Mouse (Mus musculus): Measurements from ENCODE around the gene Rps4x. TPM values are rescaled to one million over a fixed set of nuclear protein-coding genes. Genes with fewer than 3 reads are reported as not detected.
"Not testable (repeated sequence)": the region's sequence is repeated elsewhere in the genome, so short reads cannot be mapped to it uniquely, and the experiment has no call there.

Rps4x gene
- polyA plus RNA-seq (2015; fragmentation: Nextera tagmentation; extraction: Ambion mirVana), result 719 and 735 TPM in 2 replicates

GRCm38 (mm10) chrX:102188712-102189497 is at the start of gene Rps4x:
Gene Rps4x (minus strand): TSS chrX:102189394.
- 23% methylated on average over 37 of the region's 37 CpGs for WGBS

GRCm38 (mm10) chrX:102219126-102219525 is 29.9 kb upstream of the Rps4x start:
- no peak for ATAC-seq (ENCODE audit: low FRiP score, low TSS enrichment)
- Histone ChIP-seq H3K4me2 (replicated peaks; ENCODE audit: low read depth, low read length) (no peak overlapping the region), H3K9me3 (ENCODE audit: low read length) (no peaks in the 10 kb centered on the region), H3K27ac (ENCODE audit: low read length) (no peak overlapping the region), H3K4me3 (ENCODE audit: low read length) (no peak overlapping the region), H3K9ac (replicated peaks; ENCODE audit: low read length) (no peak overlapping the region), H3K36me3 (ENCODE audit: insufficient read depth, low read length) (no peaks in the 10 kb centered on the region), H3K4me1 (ENCODE audit: insufficient read depth, low read length) (no peaks in the 10 kb centered on the region), H3K27me3 (ENCODE audit: insufficient read depth, low read length) (no peaks in the 10 kb centered on the region)
- 30% methylated on average over 1 of the region's 1 CpGs for WGBS

More at GRCm38 (mm10) chrX:102188712-102189497, at the start of gene Rps4x:
- Histone ChIP-seq H3K9ac (replicated peaks; ENCODE audit: low read length) (peak within 1 kb of the TSS; percentile 87), H3K27ac (ENCODE audit: low read length) (peak within 1 kb of the TSS; percentile 85), H3K4me1 (ENCODE audit: insufficient read depth, low read length) (peaks cover 3% of the 10 kb centered on the region; the same call in 1 of the 2 replicates), H3K27me3 (ENCODE audit: insufficient read depth, low read length) (peaks cover 3% of the 10 kb centered on the region; the same call in 1 of the 2 replicates), H3K4me2 (replicated peaks; ENCODE audit: low read depth, low read length) (peak within 1 kb of the TSS; percentile 72), H3K36me3 (ENCODE audit: insufficient read depth, low read length) (peaks cover 25% of the 10 kb centered on the region), H3K4me3 (ENCODE audit: low read length) (peak within 1 kb of the TSS; percentile 67), H3K9me3 (ENCODE audit: low read length) (no peaks in the 10 kb centered on the region)
- peak; percentile 92 for ATAC-seq (ENCODE audit: low FRiP score, low TSS enrichment)

- not testable (repeated sequence) for ATAC-seq (ENCODE audit: low FRiP score, low TSS enrichment)
Observed at GRCm38 (mm10) chrX:102215356-102215755, 26.2 kb upstream of the Rps4x start.

GRCm38 (mm10) chrX:102190840-102191239 is 1.6 kb upstream of the Rps4x start:
- WGBS, result 85% methylated on average over 1 of the region's 1 CpGs
- ATAC-seq (ENCODE audit: low FRiP score, low TSS enrichment), result no peak
- H3K4me3 ChIP-seq (ENCODE audit: low read length), result no peak overlapping the region

More at GRCm38 (mm10) chrX:102215356-102215755, 26.2 kb upstream of the Rps4x start:
- not testable (repeated sequence) for H3K27me3 ChIP-seq (ENCODE audit: insufficient read depth, low read length); H3K36me3 ChIP-seq (ENCODE audit: insufficient read depth, low read length); H3K9ac ChIP-seq (replicated peaks; ENCODE audit: low read length); H3K9me3 ChIP-seq (ENCODE audit: low read length); H3K4me1 ChIP-seq (ENCODE audit: insufficient read depth, low read length); H3K27ac ChIP-seq (ENCODE audit: low read length); H3K4me3 ChIP-seq (ENCODE audit: low read length); H3K4me2 ChIP-seq (replicated peaks; ENCODE audit: low read depth, low read length)
- WGBS, result 46% methylated on average over 9 of the region's 9 CpGs

GRCm38 (mm10) chrX:102189581-102189980 is 387 bp upstream of the Rps4x start:
- Histone ChIP-seq H3K4me3 (ENCODE audit: low read length) (peak overlapping the region; percentile 67; the same call in 1 of the 2 replicates), H3K27me3 (ENCODE audit: insufficient read depth, low read length) (peaks cover 3% of the 10 kb centered on the region; the same call in 1 of the 2 replicates), H3K9me3 (ENCODE audit: low read length) (no peaks in the 10 kb centered on the region), H3K27ac (ENCODE audit: low read length) (no peak overlapping the region), H3K4me2 (replicated peaks; ENCODE audit: low read depth, low read length) (peak overlapping the region; percentile 35; the same call in 1 of the 2 replicates), H3K4me1 (ENCODE audit: insufficient read depth, low read length) (peaks cover 3% of the 10 kb centered on the region; the same call in 1 of the 2 replicates), H3K36me3 (ENCODE audit: insufficient read depth, low read length) (peaks cover 18% of the 10 kb centered on the region; the same call in 1 of the 2 replicates), H3K9ac (replicated peaks; ENCODE audit: low read length) (no peak overlapping the region)
- no peak for ATAC-seq (ENCODE audit: low FRiP score, low TSS enrichment)
- 49% methylated on average over 5 of the region's 5 CpGs for WGBS

More at GRCm38 (mm10) chrX:102190840-102191239, 1.6 kb upstream of the Rps4x start:
- Histone ChIP-seq H3K4me1 (ENCODE audit: insufficient read depth, low read length) (peaks cover 3% of the 10 kb centered on the region; the same call in 1 of the 2 replicates), H3K27me3 (ENCODE audit: insufficient read depth, low read length) (peaks cover 3% of the 10 kb centered on the region; the same call in 1 of the 2 replicates), H3K9ac (replicated peaks; ENCODE audit: low read length) (no peak overlapping the region), H3K9me3 (ENCODE audit: low read length) (no peaks in the 10 kb centered on the region), H3K4me2 (replicated peaks; ENCODE audit: low read depth, low read length) (no peak overlapping the region), H3K27ac (ENCODE audit: low read length) (no peak overlapping the region), H3K36me3 (ENCODE audit: insufficient read depth, low read length) (peaks cover 13% of the 10 kb centered on the region; the same call in 1 of the 2 replicates)

GRCm38 (mm10) chrX:102187023-102187699 is 2.0 kb downstream of the Rps4x start:
- Histone ChIP-seq H3K4me2 (replicated peaks; ENCODE audit: low read depth, low read length) (peak overlapping the region; percentile 72), H3K27ac (ENCODE audit: low read length) (no peak overlapping the region), H3K9me3 (ENCODE audit: low read length) (no peaks in the 10 kb centered on the region), H3K27me3 (ENCODE audit: insufficient read depth, low read length) (peaks cover 3% of the 10 kb centered on the region; the same call in 1 of the 2 replicates), H3K9ac (replicated peaks; ENCODE audit: low read length) (peak overlapping the region; percentile 87), H3K36me3 (ENCODE audit: insufficient read depth, low read length) (peaks cover 31% of the 10 kb centered on the region), H3K4me3 (ENCODE audit: low read length) (peak overlapping the region; percentile 67), H3K4me1 (ENCODE audit: insufficient read depth, low read length) (peaks cover 3% of the 10 kb centered on the region; the same call in 1 of the 2 replicates)
- ATAC-seq (ENCODE audit: low FRiP score, low TSS enrichment), result no peak
- 36% methylated on average over 11 of the region's 11 CpGs for WGBS

GRCm38 (mm10) chrX:102182575-102182974 is 6.6 kb downstream of the Rps4x start:
- no peak overlapping the region for H3K27ac ChIP-seq (ENCODE audit: low read length)
- H3K9me3 ChIP-seq (ENCODE audit: low read length), result no peaks in the 10 kb centered on the region
- no peaks in the 10 kb centered on the region; the same call in 1 of the 2 replicates for H3K27me3 ChIP-seq (ENCODE audit: insufficient read depth, low read length)
- no peak overlapping the region for H3K4me3 ChIP-seq (ENCODE audit: low read length)
- H3K9ac ChIP-seq (replicated peaks; ENCODE audit: low read length), result no peak overlapping the region
- no peak for ATAC-seq (ENCODE audit: low FRiP score, low TSS enrichment)
- peaks cover 3% of the 10 kb centered on the region; the same call in 1 of the 2 replicates for H3K4me1 ChIP-seq (ENCODE audit: insufficient read depth, low read length)
- peaks cover 29% of the 10 kb centered on the region for H3K36me3 ChIP-seq (ENCODE audit: insufficient read depth, low read length)
- H3K4me2 ChIP-seq (replicated peaks; ENCODE audit: low read depth, low read length), result no peak overlapping the region

GRCm38 (mm10) chrX:102175538-102176287 is 13.5 kb downstream of the Rps4x start:
- Histone ChIP-seq H3K36me3 (ENCODE audit: insufficient read depth, low read length) (no peaks in the 10 kb centered on the region), H3K9me3 (ENCODE audit: low read length) (no peaks in the 10 kb centered on the region), H3K4me3 (ENCODE audit: low read length) (no peak overlapping the region), H3K4me1 (ENCODE audit: insufficient read depth, low read length) (no peaks in the 10 kb centered on the region), H3K27me3 (ENCODE audit: insufficient read depth, low read length) (no peaks in the 10 kb centered on the region; the same call in 1 of the 2 replicates), H3K27ac (ENCODE audit: low read length) (no peak overlapping the region), H3K4me2 (replicated peaks; ENCODE audit: low read depth, low read length) (no peak overlapping the region), H3K9ac (replicated peaks; ENCODE audit: low read length) (no peak overlapping the region)
- WGBS, result 82% methylated on average over 5 of the region's 5 CpGs
- no peak for ATAC-seq (ENCODE audit: low FRiP score, low TSS enrichment)

GRCm38 (mm10) chrX:102170900-102171299 is 18.3 kb downstream of the Rps4x start:
- H3K36me3 ChIP-seq (ENCODE audit: insufficient read depth, low read length), result no peaks in the 10 kb centered on the region
- H3K27ac ChIP-seq (ENCODE audit: low read length), result no peak overlapping the region
- WGBS, result 75% methylated on average over 3 of the region's 3 CpGs
- H3K4me3 ChIP-seq (ENCODE audit: low read length), result no peak overlapping the region
- H3K4me1 ChIP-seq (ENCODE audit: insufficient read depth, low read length), result no peaks in the 10 kb centered on the region
- ATAC-seq (ENCODE audit: low FRiP score, low TSS enrichment), result no peak
- H3K9ac ChIP-seq (replicated peaks; ENCODE audit: low read length), result no peak overlapping the region
- no peak overlapping the region for H3K4me2 ChIP-seq (replicated peaks; ENCODE audit: low read depth, low read length)
- no peaks in the 10 kb centered on the region for H3K9me3 ChIP-seq (ENCODE audit: low read length)
- H3K27me3 ChIP-seq (ENCODE audit: insufficient read depth, low read length), result no peaks in the 10 kb centered on the region; the same call in 1 of the 2 replicates

Data from kidney, embryonic 16.5 days (tissue).